Mouse (Mus musculus): ENCODE measurements around the gene Snorc. TPM values are rescaled to one million over a fixed set of nuclear protein-coding genes. Genes with fewer than 3 reads are reported as not detected.

The Snorc gene
- polyA plus RNA-seq (2014; fragmentation: Illumina TruSeq; extraction: RNeasy Lipid Tissue Mini Kit (QIAGEN cat#74804); ENCODE audit: low read depth, low replicate concordance) = not detected

DNA sequence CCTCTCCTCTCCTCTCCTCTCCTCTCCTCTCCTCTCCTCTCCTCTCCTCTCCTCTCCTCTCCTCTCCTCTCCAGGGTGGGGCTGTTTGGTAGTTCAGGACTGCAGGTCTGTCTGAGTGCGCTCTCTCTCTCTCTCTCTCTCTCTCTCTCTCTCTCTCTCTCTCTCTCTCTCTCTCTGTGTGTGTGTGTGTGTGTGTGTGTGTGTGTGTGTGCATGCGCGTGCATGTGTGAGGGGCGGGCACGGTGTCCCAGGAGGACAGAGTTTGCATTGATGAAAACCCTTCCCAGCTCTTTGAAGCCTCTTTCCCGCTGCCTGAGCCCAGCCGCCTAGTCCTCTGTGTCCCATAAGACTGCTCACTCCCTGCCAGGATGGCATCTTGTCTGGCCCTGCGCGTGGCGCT, at the start of gene Snorc:
Gene Snorc, plus strand, starts transcription at position 301 of the 400 bp plus-strand sequence.

DNA sequence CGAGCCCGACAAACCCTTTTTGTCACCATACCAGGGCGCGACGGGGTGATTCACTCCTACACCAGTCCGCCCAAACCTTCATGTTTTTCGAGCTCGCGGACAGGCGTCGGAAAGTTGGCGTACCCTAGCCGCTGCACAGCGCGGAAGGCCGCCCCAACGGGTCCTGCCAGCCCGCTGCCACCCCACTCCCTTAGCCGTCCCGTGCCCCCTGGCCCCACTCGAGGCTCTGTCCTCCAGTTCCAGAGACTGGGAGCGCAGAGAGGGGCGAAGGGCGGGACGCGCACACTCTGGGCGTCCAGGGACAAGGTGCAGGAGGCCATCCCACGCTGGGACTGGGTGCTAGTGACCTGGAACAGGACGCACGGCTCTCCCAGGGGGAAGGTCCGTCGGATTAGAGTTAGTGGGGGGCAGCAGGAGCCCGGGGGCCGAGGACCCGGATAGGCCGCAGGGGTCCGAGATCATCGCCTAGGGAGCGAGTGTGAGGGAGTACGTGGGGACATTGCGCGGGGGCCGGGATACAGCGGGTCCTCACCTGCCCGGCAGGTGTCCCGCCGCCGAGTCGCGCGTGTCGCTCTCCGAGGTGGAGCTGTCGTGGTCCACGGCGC, 39.6 kb downstream of the Snorc start, which contains the start of gene Neu2:
Gene Neu2, plus strand, starts transcription at position 329 of the 605 bp plus-strand sequence.

Other genes starting within 250 kb of the Snorc start
- gene Efhd1, start 205.9 kb upstream of the Snorc start, polyA plus RNA-seq (2014; fragmentation: Illumina TruSeq; extraction: RNeasy Lipid Tissue Mini Kit (QIAGEN cat#74804); ENCODE audit: low read depth, low replicate concordance) = 324 TPM
- 114 TPM for gene Gigyf2, start 143.3 kb upstream of the Snorc start, polyA plus RNA-seq (2014; fragmentation: Illumina TruSeq; extraction: RNeasy Lipid Tissue Mini Kit (QIAGEN cat#74804); ENCODE audit: low read depth, low replicate concordance)
- 2.8 TPM for gene Kcnj13, start 75.5 kb upstream of the Snorc start, polyA plus RNA-seq (2014; fragmentation: Illumina TruSeq; extraction: RNeasy Lipid Tissue Mini Kit (QIAGEN cat#74804); ENCODE audit: low read depth, low replicate concordance)
- gene Neu2, start 39.6 kb downstream of the Snorc start, polyA plus RNA-seq (2014; fragmentation: Illumina TruSeq; extraction: RNeasy Lipid Tissue Mini Kit (QIAGEN cat#74804); ENCODE audit: low read depth, low replicate concordance) = 3.0 TPM
- 1.8 TPM for gene Ngef, start 103.6 kb downstream of the Snorc start, polyA plus RNA-seq (2014; fragmentation: Illumina TruSeq; extraction: RNeasy Lipid Tissue Mini Kit (QIAGEN cat#74804); ENCODE audit: low read depth, low replicate concordance)
- 1.0 TPM for gene Inpp5d, start 150.0 kb downstream of the Snorc start, polyA plus RNA-seq (2014; fragmentation: Illumina TruSeq; extraction: RNeasy Lipid Tissue Mini Kit (QIAGEN cat#74804); ENCODE audit: low read depth, low replicate concordance)

Measured in kidney, adult 10 weeks (tissue).